Mouse (Mus musculus): ENCODE measurements at regions not wholly inside any gene's neighbourhood (a gene's known extent, or its start where the extent isn't known, plus 50 kb on each side); places are given as distances from the start of the nearest gene placed in this dataset.

GRCm38 (mm10) chr15:68335837-68336236 is 1835.1 kb upstream of the Lrrc6 start:
- Histone ChIP-seq H3K27ac (ENCODE audit: poor library complexity, severe bottlenecking) (no peak overlapping the region), H3K9ac (no peak overlapping the region), H3K9me3 (replicated peaks) (no peaks in the 10 kb centered on the region), H3K4me2 (no peak overlapping the region), H3K4me1 (replicated peaks) (no peaks in the 10 kb centered on the region), H3K4me3 (no peak overlapping the region), H3K36me3 (peaks cover 15% of the 10 kb centered on the region), H3K27me3 (replicated peaks) (no peaks in the 10 kb centered on the region)
- ATAC-seq (ENCODE audit: insufficient number of reproducible peaks, low FRiP score): no peak

- Histone ChIP-seq H3K27me3 (replicated peaks) (no peaks in the 10 kb centered on the region), H3K4me1 (replicated peaks) (no peaks in the 10 kb centered on the region), H3K4me2 (no peak overlapping the region), H3K27ac (ENCODE audit: poor library complexity, severe bottlenecking) (no peak overlapping the region), H3K9ac (no peak overlapping the region), H3K4me3 (no peak overlapping the region), H3K36me3 (no peaks in the 10 kb centered on the region), H3K9me3 (replicated peaks) (no peaks in the 10 kb centered on the region)
- WGBS: 80% methylated on average over 1 of the region's 1 CpGs
- no peak for ATAC-seq (ENCODE audit: insufficient number of reproducible peaks, low FRiP score)
Observed at GRCm38 (mm10) chr15:68316116-68316515, 1815.4 kb upstream of the Lrrc6 start.

MicroRNA genes in the stretch of these regions (microRNA counts, 519-probe panel; counts per million panel counts)
- microRNA mmu-miR-30b (4,293 counts per million, percentile 40 among the panel's probes with 10 or more counts), microRNA mmu-miR-30d (4,925 counts per million, percentile 53 among the panel's probes with 10 or more counts)

Small RNA genes lying in the stretch of these regions (microRNA-seq; reads per million reads assigned to microRNA genes)
- gene Mir30b: 267 reads per million, percentile 65 among the genes with 10 or more reads in this experiment
- 13,074 reads per million, percentile 96 among the genes with 10 or more reads in this experiment for gene Mir30d

Measured in heart, embryonic 12.5 days (tissue).